Mouse (Mus musculus): Measurements from ENCODE around the gene Ptpn6. TPM values are rescaled to one million over a fixed set of nuclear protein-coding genes. Genes with fewer than 3 reads are reported as not detected.

Ptpn6 gene
- total RNA-seq, 1 experiment from 2014 or later: 9.1 TPM

Small RNA genes within 50 kb of the gene (microRNA-seq; reads per million reads assigned to microRNA genes)
- gene Mir141 (6.5 to 7.5 reads per million in 2 experiments), gene Mir200c (33.6 to 76.5 reads per million in 2 experiments)

Other genes starting within 250 kb of the Ptpn6 start
- gene C1rl, start 245.6 kb downstream of the Ptpn6 start, total RNA-seq (2021): 13.8 and 17.3 TPM in 2 replicates
- gene C1ra, start 226.3 kb downstream of the Ptpn6 start, total RNA-seq (2021): 24.5 and 28.5 TPM in 2 replicates
- gene C1s1, start 196.4 kb downstream of the Ptpn6 start, total RNA-seq (2021): 36.5 and 38.0 TPM in 2 replicates
- 2.7 and 4.7 TPM in 2 replicates for gene C1rb, start 168.4 kb downstream of the Ptpn6 start, total RNA-seq (2021)
- gene C1s2, start 102.6 kb downstream of the Ptpn6 start, total RNA-seq (2021): 1.7 and 2.9 TPM in 2 replicates
- gene Lpcat3, start 75.7 kb downstream of the Ptpn6 start, total RNA-seq (2021): 91.9 and 110 TPM in 2 replicates
- 81.8 and 82.8 TPM in 2 replicates for gene Emg1, start 26.5 kb downstream of the Ptpn6 start, total RNA-seq (2021)
- gene Phb2, start 26.4 kb downstream of the Ptpn6 start, total RNA-seq (2021): 302 and 348 TPM in 2 replicates
- 357 and 392 TPM in 2 replicates for gene Grcc10, start 2.7 kb upstream of the Ptpn6 start, total RNA-seq (2021)
- not detected in 2 replicates for gene Gm45234, start 17.3 kb upstream of the Ptpn6 start, total RNA-seq (2021)
- 100 and 102 TPM in 2 replicates for gene Atn1, start 17.8 kb upstream of the Ptpn6 start, total RNA-seq (2021)
- gene Eno2, start 31.0 kb upstream of the Ptpn6 start, total RNA-seq (2021): 10.1 and 17.6 TPM in 2 replicates
- gene Lrrc23, start 41.0 kb upstream of the Ptpn6 start, total RNA-seq (2021): 0.21 TPM in 1 of 2 replicates, not detected in the other
- gene Spsb2, start 69.9 kb upstream of the Ptpn6 start, total RNA-seq (2021): 21.7 and 32.2 TPM in 2 replicates
- gene Tpi1, start 75.6 kb upstream of the Ptpn6 start, total RNA-seq (2021): 382 and 387 TPM in 2 replicates
- 118 and 136 TPM in 2 replicates for gene Usp5, start 90.8 kb upstream of the Ptpn6 start, total RNA-seq (2021)
- 10.5 and 11.7 TPM in 2 replicates for gene Cdca3, start 90.8 kb upstream of the Ptpn6 start, total RNA-seq (2021)
- gene Gnb3, start 101.6 kb upstream of the Ptpn6 start, total RNA-seq (2021): 5.5 and 14.0 TPM in 2 replicates
- gene P3h3, start 119.0 kb upstream of the Ptpn6 start, total RNA-seq (2021): 20.2 and 26.5 TPM in 2 replicates
- 0.90 and 1.5 TPM in 2 replicates for gene Gpr162, start 125.3 kb upstream of the Ptpn6 start, total RNA-seq (2021)
- gene Cd4, start 149.5 kb upstream of the Ptpn6 start, total RNA-seq (2021): 0.21 TPM in 1 of 2 replicates, not detected in the other
- gene Lag3, start 173.0 kb upstream of the Ptpn6 start, total RNA-seq (2021): 1.2 and 1.4 TPM in 2 replicates
- gene Ptms, start 181.4 kb upstream of the Ptpn6 start, total RNA-seq (2021): 790 and 858 TPM in 2 replicates
- gene Mlf2, start 192.7 kb upstream of the Ptpn6 start, total RNA-seq (2021): 271 and 277 TPM in 2 replicates
- gene Cops7a, start 226.8 kb upstream of the Ptpn6 start, total RNA-seq (2021): 172 and 177 TPM in 2 replicates

Data from adrenal gland, postnatal 25 days (tissue).